8 mouse cellular contexts compared by ENCODE assay signal in genomic region chr4:109406486-109407175, GRCm38 (mm10). TPM values are rescaled to one million over a fixed set of nuclear protein-coding genes. Genes with fewer than 3 reads are reported as not detected.
DNase-seq lines count a peak whose midpoint lies in the region; ATAC-seq and TF ChIP-seq lines count a peak whose summit lies in the region.

TSS of gene Ttc39a (plus strand) at chr4:109406623.

- no peaks in the 10 kb centered on the region for H3K27me3 ChIP-seq in forebrain, embryonic 14.5 days (replicated peaks; ENCODE audit: control insufficient read depth, insufficient read depth, low read length)
- H3K27me3 ChIP-seq in hindbrain, embryonic 14.5 days (ENCODE audit: control insufficient read depth, insufficient read depth, low read length), result no peaks in the 10 kb centered on the region
- no peaks in the 10 kb centered on the region for H3K27me3 ChIP-seq in limb, embryonic 14.5 days (ENCODE audit: control insufficient read depth, insufficient read depth, low read length)
- peaks cover 8% of the 10 kb centered on the region; the same call in 1 of the 2 replicates for H3K27me3 ChIP-seq in midbrain, embryonic 13.5 days

- no peak for DNase-seq in frontal cortex, adult 2 months (ENCODE audit: extremely low spot score in 1 of 2, low spot score in 1 of 2)
- peak; percentile 72 to 79 for DNase-seq in cerebellum, adult 18-20 months
- peak; percentile 42 for DNase-seq in forebrain, embryonic 14.5 days (ENCODE audit: low spot score)
- DNase-seq in hindbrain, embryonic 14.5 days (ENCODE audit: low spot score), result peak; percentile 42
- peak; percentile 30 for DNase-seq in limb, embryonic 14.5 days (ENCODE audit: low spot score)
- DNase-seq in testis, postnatal 10 days (ENCODE audit: low spot score), result peak; percentile 65

- peak; percentile 50 for ATAC-seq in frontal cortex, adult (ENCODE audit: low TSS enrichment)
- ATAC-seq in forebrain, embryonic 14.5 days, result peak; percentile 69
- ATAC-seq in hindbrain, embryonic 14.5 days (ENCODE audit: low FRiP score), result peak; percentile 72
- peak; percentile 80 for ATAC-seq in limb, embryonic 14.5 days (ENCODE audit: low FRiP score, low read depth)
- peak; percentile 78 for ATAC-seq in midbrain, embryonic 13.5 days

- no peak within 1 kb of the TSS for H3K27ac ChIP-seq in forebrain, embryonic 14.5 days (ENCODE audit: low read depth, low read length)
- H3K27ac ChIP-seq in hindbrain, embryonic 14.5 days, result no peak within 1 kb of the TSS
- peak within 1 kb of the TSS; percentile 8 for H3K27ac ChIP-seq in limb, embryonic 14.5 days (replicated peaks; ENCODE audit: low read depth, low read length)
- H3K27ac ChIP-seq in midbrain, embryonic 13.5 days, result 0 out of 2 replicates have a peak within 1 kb of the TSS, but pooled peaks have one; percentile 10

- 0 out of 2 replicates have a peak, but pooled peaks have one; percentile 19 for TF ChIP-seq POLR2A in limb, embryonic 14.5 days (IDR thresholded peaks at IDR 0.05; ENCODE audit: borderline replicate concordance, extremely low read depth, insufficient read depth, insufficient read length)

- H3K4me3 ChIP-seq in forebrain, embryonic 14.5 days (ENCODE audit: low read depth, low read length), result peak within 1 kb of the TSS; percentile 56
- peak within 1 kb of the TSS; percentile 75 for H3K4me3 ChIP-seq in hindbrain, embryonic 14.5 days (replicated peaks; ENCODE audit: low read length)
- peak within 1 kb of the TSS; percentile 58 for H3K4me3 ChIP-seq in limb, embryonic 14.5 days (replicated peaks; ENCODE audit: low read length)
- peak within 1 kb of the TSS; percentile 64 for H3K4me3 ChIP-seq in midbrain, embryonic 13.5 days (replicated peaks)

- peaks cover 7% of the 10 kb centered on the region for H3K4me1 ChIP-seq in forebrain, embryonic 14.5 days (ENCODE audit: control insufficient read depth, insufficient read depth, low read length)
- H3K4me1 ChIP-seq in hindbrain, embryonic 14.5 days (replicated peaks; ENCODE audit: control insufficient read depth, insufficient read depth, low read length), result peaks cover 7% of the 10 kb centered on the region
- H3K4me1 ChIP-seq in limb, embryonic 14.5 days (ENCODE audit: control insufficient read depth, insufficient read depth, low read length), result peaks cover 12% of the 10 kb centered on the region
- H3K4me1 ChIP-seq in midbrain, embryonic 13.5 days (replicated peaks), result peaks cover 24% of the 10 kb centered on the region

- H3K9ac ChIP-seq in forebrain, embryonic 14.5 days (ENCODE audit: low read length), result peak within 1 kb of the TSS; percentile 77
- H3K9ac ChIP-seq in hindbrain, embryonic 14.5 days, result peak within 1 kb of the TSS; percentile 77
- H3K9ac ChIP-seq in limb, embryonic 14.5 days (ENCODE audit: low read depth, low read length, severe bottlenecking), result peak within 1 kb of the TSS; percentile 81
- peak within 1 kb of the TSS; percentile 78 for H3K9ac ChIP-seq in midbrain, embryonic 13.5 days (replicated peaks)

- WGBS in forebrain, embryonic 14.5 days, result under 1% methylated on average over 39 of the region's 56 CpGs
- under 1% methylated on average over 49 of the region's 56 CpGs for WGBS in hindbrain, embryonic 14.5 days
- WGBS in limb, embryonic 14.5 days, result under 1% methylated on average over 38 of the region's 56 CpGs
- under 1% methylated on average over 21 of the region's 56 CpGs for WGBS in midbrain, embryonic 13.5 days

- no peaks in the 10 kb centered on the region for H3K36me3 ChIP-seq in forebrain, embryonic 14.5 days (ENCODE audit: control insufficient read depth, insufficient read depth, low read length)
- H3K36me3 ChIP-seq in hindbrain, embryonic 14.5 days (replicated peaks; ENCODE audit: control insufficient read depth, insufficient read depth), result no peaks in the 10 kb centered on the region
- H3K36me3 ChIP-seq in limb, embryonic 14.5 days (ENCODE audit: control insufficient read depth, insufficient read depth, low read length), result no peaks in the 10 kb centered on the region
- H3K36me3 ChIP-seq in midbrain, embryonic 13.5 days, result no peaks in the 10 kb centered on the region

- no peaks in the 10 kb centered on the region for H3K9me3 ChIP-seq in forebrain, embryonic 14.5 days (replicated peaks; ENCODE audit: control insufficient read depth, low read length)
- H3K9me3 ChIP-seq in hindbrain, embryonic 14.5 days (ENCODE audit: control insufficient read depth, low read length), result no peaks in the 10 kb centered on the region
- no peaks in the 10 kb centered on the region for H3K9me3 ChIP-seq in limb, embryonic 14.5 days (ENCODE audit: control insufficient read depth, low read length)
- no peaks in the 10 kb centered on the region for H3K9me3 ChIP-seq in midbrain, embryonic 13.5 days

- H3K4me2 ChIP-seq in forebrain, embryonic 14.5 days (ENCODE audit: low read length), result peak within 1 kb of the TSS; percentile 89
- H3K4me2 ChIP-seq in hindbrain, embryonic 14.5 days (replicated peaks), result peak within 1 kb of the TSS; percentile 98
- H3K4me2 ChIP-seq in limb, embryonic 14.5 days (replicated peaks; ENCODE audit: low read depth, low read length, severe bottlenecking), result peak within 1 kb of the TSS; percentile 93
- peak within 1 kb of the TSS; percentile 98 for H3K4me2 ChIP-seq in midbrain, embryonic 13.5 days (replicated peaks)

RNA-seq across cellular contexts. Expression of gene Ttc39a, which starts in this region (rescaled TPM):
- 4.3 and 4.4 TPM in 2 replicates for polyA plus RNA-seq in frontal cortex, adult 2 months (2012; rRNA removed)
- 0.54 and 1.0 TPM in 2 replicates for polyA plus RNA-seq in forebrain, embryonic 14.5 days (2014; fragmentation: Nextera tagmentation; extraction: Ambion mirVana)
- polyA plus RNA-seq in hindbrain, embryonic 14.5 days (2014; fragmentation: Nextera tagmentation; extraction: Ambion mirVana), result 3.3 and 3.5 TPM in 2 replicates
- 5.4 and 6.0 TPM in 2 replicates for polyA plus RNA-seq in limb, embryonic 14.5 days (2012; rRNA removed)
- polyA plus RNA-seq in limb, embryonic 14.5 days (2014; fragmentation: Nextera tagmentation; extraction: Ambion mirVana), result 4.0 and 4.3 TPM in 2 replicates
- 0.90 and 1.1 TPM in 2 replicates for polyA plus RNA-seq in midbrain, embryonic 13.5 days (2015; fragmentation: Nextera tagmentation; extraction: Ambion mirVana)

Comparison
In these comparisons a context has a peak if more than half of its experiments do, and no peak if none do; other contexts are left out.
1. DNase-seq: peak in cerebellum, adult 18-20 months (2 of 2), forebrain, embryonic 14.5 days (single experiment), hindbrain, embryonic 14.5 days (single experiment), limb, embryonic 14.5 days (single experiment) and testis, postnatal 10 days (single experiment); none in frontal cortex, adult 2 months (0 of 2).
2. H3K27ac ChIP-seq: peak in limb, embryonic 14.5 days (single experiment) and midbrain, embryonic 13.5 days (single experiment); none in forebrain, embryonic 14.5 days (single experiment) and hindbrain, embryonic 14.5 days (single experiment).
3. Peak in every context shown above with its lines, with median percentiles within 50 percentile points of each other: ATAC-seq, H3K4me2 ChIP-seq, H3K4me3 ChIP-seq and H3K9ac ChIP-seq.